Mouse (Mus musculus) thymus, postnatal 10 days (tissue): Measurements from ENCODE around the gene Tbc1d32.
"Not testable (repeated sequence)": the region's sequence is repeated elsewhere in the genome, so short reads cannot be mapped to it uniquely, and the experiment has no call there.

ENCODE experiments used
- DNase-seq, 2 experiments: peaks; one replicate each; pipeline ENCODE4 v3.0.0; 2021; ENCODE audit warnings: low spot score in 2 of 2

Tbc1d32 gene

GRCm38 (mm10) chr10:56228568-56229209, at the start of gene Tbc1d32:
Gene Tbc1d32, minus strand, starts transcription at chr10:56228689.
- peak; percentile 82 to 92 for DNase-seq

- peak in 1 of 2 experiments; percentile 3 for DNase-seq
Observed at GRCm38 (mm10) chr10:56227771-56228275, 666 bp downstream of the Tbc1d32 start.

- no peak for DNase-seq
Observed at GRCm38 (mm10) chr10:56215797-56216196, 12.7 kb downstream of the Tbc1d32 start.

GRCm38 (mm10) chr10:56210343-56210742, 18.1 kb downstream of the Tbc1d32 start:
- no peak for DNase-seq

DNA sequence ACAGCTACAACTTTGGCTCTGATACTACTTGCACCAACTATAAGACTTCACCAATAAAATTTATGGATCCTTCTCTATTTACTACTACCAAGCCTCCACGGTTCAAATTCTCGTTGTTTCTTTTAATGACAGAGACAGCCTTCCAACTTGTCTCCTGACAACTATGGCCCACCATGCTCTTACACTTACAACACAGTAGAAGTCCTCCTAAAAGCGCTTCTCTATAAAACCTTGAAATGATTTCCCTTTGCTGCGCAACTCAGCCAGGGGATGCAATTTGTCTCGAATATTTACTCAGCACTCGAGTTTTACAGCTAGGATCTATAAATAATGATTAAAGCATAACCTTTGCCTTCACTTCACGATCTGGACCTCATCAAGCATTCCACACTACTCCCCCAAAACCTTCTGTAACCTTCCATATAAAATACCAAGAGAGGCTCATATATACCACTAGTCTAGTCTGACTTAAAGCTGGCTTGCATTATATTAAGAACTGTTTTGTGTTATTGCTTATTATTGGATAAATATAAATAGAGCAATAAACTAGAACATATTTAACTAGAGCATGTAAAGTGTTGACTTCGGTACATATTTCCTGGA, 21.6 kb downstream of the Tbc1d32 start:
- DNase-seq: no peak

DNA sequence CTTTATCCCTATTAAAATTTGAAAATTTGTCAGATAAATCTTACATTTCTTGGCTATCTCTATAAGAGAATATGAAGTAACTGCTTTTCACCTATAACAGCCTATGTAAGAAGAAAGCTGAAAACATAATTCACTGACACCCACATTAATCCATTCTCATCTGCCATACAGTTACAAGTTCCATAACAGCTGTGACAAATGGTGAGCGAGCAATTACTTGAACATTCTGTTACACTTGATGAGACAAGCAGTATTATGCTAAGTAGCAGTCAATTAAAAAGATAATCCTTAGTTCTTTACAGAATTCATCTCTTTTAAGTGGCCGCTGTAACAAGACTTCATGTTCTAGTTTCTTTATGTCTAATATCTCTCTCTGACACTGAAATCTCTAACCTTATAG, 24.1 kb downstream of the Tbc1d32 start:
- no peak for DNase-seq

DNA sequence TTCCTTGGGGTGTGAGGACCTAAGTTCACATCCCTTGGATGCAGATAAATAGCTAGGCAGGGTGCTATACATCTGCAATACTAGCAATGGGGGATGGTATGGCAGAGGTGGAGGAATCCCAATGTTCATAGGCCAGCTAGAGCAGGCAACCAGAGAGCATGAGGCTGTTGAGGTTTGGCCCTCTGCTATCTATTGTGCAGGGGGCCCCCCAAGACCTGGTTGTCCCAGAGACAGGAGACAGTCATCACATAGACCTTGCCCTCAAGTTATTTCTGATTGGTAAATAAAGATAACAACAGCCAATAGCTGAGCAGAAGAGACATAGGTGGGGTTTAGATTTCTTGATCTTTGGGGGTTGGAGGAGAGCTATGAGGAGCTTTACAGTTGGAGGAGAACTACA, 28.6 kb downstream of the Tbc1d32 start:
- no peak for DNase-seq

- no peak for DNase-seq
Observed at GRCm38 (mm10) chr10:56198691-56199090, 29.8 kb downstream of the Tbc1d32 start.

DNA sequence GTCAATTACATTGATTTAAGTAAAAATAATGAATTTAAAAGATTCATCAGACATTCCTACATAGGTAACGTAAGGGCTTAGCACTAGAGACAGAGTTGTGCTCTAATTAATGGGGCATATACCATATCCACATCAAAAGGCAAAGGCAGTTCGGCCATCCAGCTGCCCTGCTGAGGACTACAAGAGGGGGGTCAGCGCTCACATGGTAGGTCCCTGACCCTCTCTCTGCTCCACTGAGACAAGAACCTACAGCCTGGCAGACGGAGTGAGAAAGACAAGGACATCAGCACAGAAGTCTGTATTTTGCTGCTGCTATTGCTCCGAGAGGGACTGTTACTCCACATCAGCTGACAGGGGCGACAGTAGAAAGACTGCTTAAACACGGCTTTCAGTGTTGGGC, 34.2 kb downstream of the Tbc1d32 start:
- no peak for DNase-seq

DNA sequence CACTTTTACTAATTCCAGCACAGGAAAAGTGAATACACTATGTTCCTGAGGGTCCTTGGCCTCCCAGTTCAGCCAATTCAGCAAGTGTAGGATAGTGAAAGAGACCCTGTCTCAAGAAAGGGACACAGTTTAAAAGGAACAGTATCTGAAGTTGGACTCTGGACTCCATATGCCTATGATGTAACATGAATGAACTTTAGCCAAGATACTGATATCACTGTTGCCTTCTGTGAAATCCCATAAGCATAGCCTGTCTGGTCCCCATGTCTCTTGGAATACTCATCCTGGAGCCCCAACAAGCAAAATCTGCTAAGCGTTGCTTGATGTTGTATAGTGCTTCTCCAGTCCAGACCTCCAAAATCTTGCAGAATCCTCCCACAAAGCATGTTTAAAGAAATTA, 46.8 kb downstream of the Tbc1d32 start:
- no peak for DNase-seq

DNA sequence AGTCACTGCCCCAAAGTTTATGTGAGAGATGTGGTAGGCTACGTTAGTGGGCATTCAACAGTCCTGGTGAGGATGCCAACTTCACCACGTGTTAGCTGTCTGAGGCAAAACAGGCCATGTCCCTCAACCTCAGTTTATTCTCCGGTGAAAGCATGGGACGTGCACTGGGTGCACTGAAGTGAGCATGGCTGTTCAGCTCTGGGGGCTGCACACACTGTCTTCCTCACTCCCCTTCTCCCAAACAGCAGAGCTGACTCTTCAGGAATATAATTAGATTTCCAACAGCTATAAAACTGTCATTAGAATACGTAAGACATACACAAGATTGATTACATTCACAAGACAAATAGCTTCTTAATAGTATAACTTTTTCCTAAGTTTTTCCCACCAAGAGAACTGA, 55.3 kb downstream of the Tbc1d32 start:
- no peak for DNase-seq

- DNase-seq: not testable (repeated sequence)
Observed at GRCm38 (mm10) chr10:56167721-56168120, 60.8 kb downstream of the Tbc1d32 start.

DNA sequence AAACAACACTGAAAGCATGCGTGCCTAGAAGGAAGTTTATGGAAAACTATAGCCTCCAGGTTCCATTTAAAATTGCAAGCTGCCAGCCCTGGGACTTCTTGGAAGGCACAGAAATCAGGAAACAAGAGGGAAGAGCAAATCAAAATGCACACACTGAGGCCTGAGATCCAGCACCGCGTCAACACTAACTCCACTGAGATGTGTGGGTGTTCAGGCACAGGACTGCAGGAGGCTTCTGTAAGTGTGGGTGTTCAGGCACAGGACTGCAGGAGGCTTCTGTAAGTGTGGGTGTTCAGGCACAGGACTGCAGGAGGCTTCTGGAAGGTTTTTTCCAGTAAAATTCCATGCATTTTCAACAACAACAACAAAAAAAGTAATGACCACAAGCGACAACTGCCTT, 62.7 kb downstream of the Tbc1d32 start:
- DNase-seq: no peak

GRCm38 (mm10) chr10:56164411-56164810, 64.1 kb downstream of the Tbc1d32 start:
- no peak for DNase-seq

DNA sequence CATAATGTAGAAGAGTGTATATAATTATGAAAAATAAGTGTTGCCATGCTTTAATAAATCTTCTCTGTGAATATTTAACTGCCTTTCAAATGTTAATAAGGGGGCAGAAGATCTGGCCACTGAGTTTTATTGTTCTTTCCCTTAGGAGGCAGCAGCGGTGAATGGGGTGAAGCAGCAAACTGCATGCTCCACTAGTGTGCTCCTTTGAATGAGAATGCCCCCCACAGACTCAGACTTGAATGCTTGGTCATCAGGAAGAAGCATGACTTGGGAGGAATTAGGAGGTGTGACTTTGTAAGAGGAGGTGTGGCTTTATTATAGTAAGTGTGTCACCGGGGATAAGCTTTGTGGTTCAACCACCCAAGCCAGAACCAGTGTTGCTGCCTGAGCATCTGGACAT, 69.7 kb downstream of the Tbc1d32 start:
- DNase-seq: no peak

- no peak for DNase-seq
Observed at GRCm38 (mm10) chr10:56158207-56158606, 70.3 kb downstream of the Tbc1d32 start.

DNA sequence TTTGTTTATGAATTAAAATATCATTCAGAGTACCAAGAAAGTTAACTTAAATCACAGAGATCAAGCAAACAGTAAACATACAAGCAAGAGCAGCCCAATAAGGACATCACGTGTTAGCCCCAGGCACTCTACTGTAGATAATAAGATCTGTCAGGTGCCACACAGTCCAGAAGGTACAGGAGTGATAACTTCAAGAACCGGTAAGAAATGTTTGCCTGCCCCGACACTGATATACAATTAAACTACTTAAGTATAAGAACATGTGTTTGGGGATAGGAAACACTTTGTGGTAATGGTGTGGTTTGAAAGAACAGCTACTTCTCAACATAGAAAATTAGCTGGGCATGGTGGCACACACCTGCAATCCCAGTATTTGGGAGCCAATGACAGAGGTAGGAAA, 71.5 kb downstream of the Tbc1d32 start:
- DNase-seq: no peak

DNA sequence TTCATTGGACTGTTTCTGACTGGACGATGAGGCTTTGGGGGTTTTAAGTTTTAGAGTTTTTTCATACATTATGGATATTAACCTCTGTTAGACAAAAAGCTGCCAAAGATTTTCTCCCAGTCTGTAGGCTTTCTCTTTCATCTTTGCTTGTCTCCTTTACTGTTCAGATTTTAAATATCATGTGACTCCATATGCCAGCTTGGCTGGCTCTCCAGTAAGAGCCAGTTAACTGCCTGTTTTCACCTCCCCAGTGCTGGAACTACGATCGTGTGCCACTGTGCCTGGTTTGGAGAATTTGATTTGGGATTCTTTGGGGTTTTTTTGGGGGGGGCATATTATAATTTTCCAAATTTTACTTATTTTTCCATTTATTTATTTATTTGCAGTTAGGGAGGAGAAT, 79.6 kb downstream of the Tbc1d32 start:
- DNase-seq: no peak

DNA sequence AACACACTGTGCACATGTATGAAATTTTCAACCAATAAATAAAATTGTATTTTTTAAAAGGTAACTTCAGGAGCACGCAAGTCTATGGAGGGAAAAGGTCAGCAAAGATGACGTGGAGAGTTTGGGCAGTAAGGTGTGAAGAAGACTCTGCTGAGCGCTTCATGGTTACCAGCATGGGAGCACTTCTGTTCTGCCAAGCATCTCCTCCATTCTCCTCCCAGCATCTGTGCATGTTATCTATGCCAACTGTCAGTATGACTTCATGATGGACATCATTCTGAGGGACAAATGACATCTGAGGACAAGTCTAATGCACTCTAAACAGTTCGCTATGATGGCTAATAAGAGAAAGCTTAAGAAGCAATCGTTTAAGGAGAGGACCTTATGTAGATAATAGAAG, 91.3 kb downstream of the Tbc1d32 start:
- no peak for DNase-seq

DNA sequence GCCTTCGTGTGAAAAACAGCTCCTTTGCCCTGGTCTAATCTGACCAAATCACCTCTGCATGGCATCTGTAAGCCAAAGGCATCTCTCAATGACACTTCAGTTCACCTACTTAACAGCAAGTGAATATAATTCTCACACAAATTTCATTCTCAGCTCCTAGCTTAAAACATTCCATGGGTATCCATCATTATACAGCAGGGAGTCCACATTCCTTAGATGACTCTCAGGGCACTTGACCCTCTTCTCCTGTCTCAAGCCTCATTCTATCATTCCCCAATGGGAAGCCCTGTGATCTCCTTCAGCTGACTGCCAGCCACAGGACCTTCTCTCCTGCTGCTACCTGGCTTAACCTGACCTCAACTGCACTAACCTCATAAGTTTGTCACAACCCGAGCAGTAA, 98.8 kb downstream of the Tbc1d32 start:
- no peak for DNase-seq

GRCm38 (mm10) chr10:56126972-56127371, 101.5 kb downstream of the Tbc1d32 start:
- no peak for DNase-seq

DNA sequence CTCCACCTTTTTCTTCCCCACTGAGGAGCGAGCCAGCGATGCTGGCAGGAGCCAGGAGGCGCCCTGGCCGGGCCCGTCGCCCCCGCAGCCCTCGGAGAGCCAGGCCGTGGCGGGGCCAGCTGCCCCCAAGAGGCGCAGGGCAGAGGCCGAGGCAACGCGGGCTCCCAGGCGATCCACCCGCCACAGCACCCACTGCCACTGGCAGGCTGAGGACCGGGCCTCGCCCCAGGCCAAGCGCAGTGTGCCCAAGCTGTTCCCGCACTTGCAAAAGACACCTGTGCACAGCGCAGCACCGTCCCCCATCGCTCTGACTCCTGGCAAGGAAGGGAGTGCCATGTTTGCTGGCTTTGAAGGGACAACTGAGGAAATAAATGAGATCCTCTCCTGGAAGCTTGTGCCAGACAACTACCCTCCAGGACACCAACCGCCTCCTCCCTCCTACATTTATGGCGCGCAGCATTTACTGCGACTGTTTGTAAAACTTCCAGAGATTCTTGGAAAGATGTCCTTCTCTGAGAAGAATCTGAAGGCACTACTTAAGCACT, 112.8 kb downstream of the Tbc1d32 start:
- peak; percentile 30 to 43 for DNase-seq

- peak; percentile 58 to 67 for DNase-seq
Observed at GRCm38 (mm10) chr10:56114951-56115635, 113.4 kb downstream of the Tbc1d32 start.
